Mouse (Mus musculus): ENCODE results near the gene Acot7. TPM values are rescaled to one million over a fixed set of nuclear protein-coding genes. Genes with fewer than 3 reads are reported as not detected.

The Acot7 gene
- total RNA-seq, 2 experiments from 2014 or later, result 89.5 to 134 TPM

DNA sequence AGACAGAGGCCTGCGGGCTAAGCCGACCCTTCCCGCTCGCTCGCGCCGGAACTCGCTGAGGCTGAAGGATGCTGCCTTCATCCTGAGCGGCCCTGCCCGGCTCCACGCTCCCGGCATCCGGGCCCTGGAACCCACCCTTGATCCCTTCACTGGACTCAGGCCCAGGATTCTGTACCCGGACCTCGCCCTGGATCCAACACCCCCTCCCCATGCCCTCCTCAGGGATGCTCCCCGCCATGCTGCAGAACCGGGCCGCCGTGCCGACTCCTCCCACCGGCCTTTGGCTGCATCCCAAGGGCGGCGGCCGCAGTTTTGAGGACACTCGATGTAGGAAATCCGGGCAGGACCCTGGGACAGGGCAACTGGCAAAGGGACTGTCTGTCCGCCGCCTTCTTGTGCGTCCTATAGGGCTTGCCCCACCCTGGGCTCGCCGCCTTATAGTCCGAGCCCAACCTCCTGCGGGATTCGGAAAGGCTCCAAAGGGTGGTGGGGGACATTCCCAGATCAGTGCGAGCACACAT, 470 bp downstream of the Acot7 start:
- ATAC-seq (replicated peaks; ENCODE audit: poor library complexity, severe bottlenecking), result peak; percentile 6

DNA sequence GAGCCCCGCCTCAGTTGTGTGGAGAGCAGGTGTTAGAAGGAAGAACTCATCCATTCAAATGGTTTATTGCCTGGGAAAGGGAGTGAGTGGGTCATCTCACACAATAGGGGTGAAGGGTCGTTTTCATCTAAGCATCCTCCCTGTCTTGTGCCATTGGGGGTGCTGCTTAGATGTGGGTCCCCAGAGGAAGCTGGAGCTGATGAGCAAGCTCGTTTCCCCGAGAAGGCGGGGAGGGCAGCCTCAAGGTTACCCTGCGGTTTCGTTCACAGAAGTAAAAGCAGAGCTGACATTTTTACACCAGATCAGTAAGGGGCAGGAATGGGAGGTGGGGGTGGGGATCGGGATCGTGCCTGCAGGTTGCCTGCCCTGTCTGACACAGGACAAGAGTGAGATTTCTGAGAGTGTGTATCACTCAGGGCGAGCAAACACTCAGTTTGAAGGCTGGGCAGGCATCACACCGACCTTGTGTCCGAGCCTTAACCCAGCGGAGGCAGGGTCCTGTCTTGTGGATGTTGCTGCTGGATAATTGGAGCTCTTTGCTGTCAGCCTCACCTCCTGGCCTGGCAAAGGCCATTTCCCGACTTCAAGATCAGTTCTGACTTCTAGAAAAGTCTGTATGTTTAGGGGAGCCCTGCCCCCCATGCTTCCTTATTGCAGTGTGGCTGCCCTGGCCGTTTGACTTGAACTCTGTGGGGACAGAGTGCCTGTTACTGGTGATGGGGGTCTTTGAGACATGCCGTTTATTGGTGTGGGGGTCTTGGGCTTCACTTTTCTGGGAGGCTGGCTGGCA, 1.2 kb downstream of the Acot7 start:
- ATAC-seq (replicated peaks; ENCODE audit: poor library complexity, severe bottlenecking), result peak; percentile 6; the same call in 1 of the 2 replicates

DNA sequence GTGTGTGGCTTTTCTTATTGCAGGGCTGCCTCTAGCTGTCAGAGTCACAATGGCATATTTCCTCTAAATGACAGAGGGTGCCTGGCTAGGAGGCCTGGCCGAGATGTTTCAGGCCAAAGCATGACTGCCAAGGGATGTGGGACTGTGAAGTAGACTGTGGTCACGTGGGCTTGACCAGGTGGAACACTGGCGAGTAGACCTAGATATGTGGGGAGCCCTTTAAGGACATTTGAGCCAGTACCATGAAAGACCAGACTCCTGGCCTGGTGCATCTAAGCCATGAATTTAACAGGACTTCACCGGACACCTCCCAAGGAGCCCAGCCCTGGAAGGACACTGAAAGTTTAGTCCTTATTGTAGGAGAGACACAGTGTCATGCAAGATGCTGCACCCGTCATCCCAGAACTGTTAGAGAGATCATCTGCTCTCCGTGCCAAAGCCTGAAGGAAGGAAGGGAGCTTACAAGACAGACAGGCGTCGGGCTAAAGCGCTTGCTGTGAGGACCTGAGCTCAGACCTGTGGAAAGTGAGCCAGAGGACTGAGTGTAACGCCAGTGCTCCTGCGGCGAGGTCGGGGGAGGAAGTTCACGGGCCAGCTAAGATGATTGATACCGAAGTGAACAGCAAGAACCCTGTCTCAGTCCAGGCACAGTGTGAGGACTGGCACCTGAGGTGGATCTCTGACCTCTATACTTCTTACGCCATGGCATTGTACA, 2.2 kb downstream of the Acot7 start:
- ATAC-seq (replicated peaks; ENCODE audit: poor library complexity, severe bottlenecking), result no peak

DNA sequence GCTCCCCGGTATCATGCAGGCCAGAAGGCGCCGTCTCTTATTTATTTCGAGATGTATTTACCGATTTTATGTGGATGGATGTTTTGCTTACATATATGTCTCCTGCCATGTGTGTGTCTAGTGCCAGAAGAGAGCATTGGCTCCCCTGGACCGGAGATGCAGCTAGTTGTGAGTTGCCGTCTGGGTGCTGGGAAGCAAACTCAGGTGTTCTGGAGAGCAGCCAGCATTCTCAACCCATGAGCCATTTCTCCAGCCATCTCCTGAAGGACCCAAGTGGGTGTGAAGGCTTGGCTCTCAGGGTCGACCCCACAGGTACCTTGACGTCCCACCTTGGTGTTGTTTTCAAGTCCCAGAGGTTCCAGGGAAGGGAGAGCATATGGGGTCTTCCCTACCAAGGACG, 4.3 kb downstream of the Acot7 start:
- ATAC-seq (replicated peaks; ENCODE audit: poor library complexity, severe bottlenecking), result no peak

DNA sequence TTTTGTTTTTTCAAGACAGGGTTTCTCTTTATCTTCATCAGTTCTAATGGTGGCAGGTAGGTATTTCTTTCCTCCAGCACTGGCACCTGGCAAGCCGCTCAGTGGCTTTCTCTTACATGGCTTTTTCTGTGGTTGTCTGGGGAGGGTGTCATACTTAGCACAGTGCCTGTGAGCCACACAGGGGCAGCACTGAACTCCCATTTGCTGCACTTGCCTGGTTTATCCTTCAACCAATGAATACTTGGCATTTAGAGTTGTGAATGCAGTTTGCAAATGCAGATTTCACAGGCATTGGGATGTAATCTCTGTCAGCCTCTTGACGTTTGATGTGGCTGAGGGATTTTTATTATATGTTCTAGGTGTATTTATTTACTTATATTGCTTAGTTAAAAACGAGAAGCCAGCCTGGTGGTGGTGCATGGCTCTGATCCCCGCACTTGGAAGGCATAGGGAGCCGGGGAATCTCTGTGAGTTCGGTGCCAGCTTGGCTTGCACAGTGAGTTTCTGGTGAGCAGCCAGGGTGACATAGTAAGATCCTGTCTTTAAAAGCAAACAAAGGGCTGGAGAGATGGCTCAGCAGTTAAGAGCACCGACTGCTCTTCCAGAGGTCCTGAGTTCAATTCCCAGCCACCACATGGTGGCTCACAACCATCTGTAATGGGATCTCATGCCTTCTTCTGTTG, 6.6 kb downstream of the Acot7 start:
- ATAC-seq (replicated peaks; ENCODE audit: poor library complexity, severe bottlenecking), result no peak

DNA sequence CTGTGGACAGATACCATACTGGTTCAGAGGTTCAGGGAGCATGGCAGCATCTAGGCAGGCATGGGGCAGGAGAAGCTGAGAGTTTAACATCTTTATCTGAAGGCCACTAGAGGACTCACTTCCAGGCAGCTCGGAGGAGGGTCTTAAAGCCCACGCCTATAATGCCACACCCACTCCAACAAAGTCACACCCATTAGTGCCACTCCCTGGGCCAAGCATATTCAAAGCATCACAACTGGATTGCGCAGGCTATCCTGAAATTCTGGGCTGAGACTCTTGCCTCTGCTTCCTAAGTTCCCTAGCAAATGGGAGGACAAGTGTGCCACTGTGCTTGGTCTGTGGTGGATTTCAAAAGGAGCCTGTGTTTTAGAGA, 7.2 kb downstream of the Acot7 start:
- ATAC-seq (replicated peaks; ENCODE audit: poor library complexity, severe bottlenecking), result peak; percentile 57

DNA sequence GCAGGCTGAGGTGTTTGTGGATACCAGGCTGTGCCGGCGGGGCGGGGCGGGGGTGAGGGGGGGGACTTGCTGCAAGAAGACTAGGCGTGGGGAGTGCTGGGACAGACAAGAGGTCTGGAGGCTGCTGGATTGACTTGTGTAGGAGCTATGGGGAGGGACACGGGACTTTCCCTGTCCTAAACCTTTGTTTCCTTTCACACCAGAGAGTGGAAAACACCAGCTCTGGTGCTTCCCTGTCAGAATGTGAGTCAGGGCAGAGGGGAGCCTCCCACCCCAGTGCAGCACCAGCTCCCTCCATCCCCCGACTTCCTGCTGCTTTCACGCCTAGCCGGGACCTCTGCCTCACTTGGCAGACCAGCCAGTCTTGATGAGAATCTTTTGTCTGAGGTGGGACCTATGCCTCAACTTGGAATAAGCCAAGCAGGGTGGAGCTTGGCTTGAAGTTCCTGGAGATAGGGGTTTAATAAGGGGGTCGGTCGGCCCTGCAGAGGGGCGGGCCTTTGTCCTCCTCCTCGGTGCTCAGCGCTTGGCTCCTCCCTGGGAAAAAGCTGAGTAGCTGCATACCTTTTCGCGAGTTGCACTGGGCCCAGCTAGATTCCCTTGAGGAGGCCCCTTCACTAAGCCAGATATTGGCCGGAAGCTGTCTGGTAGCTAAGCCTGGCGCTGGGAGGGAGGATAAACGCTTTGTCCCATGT, 7.7 kb downstream of the Acot7 start:
- ATAC-seq (replicated peaks; ENCODE audit: poor library complexity, severe bottlenecking), result peak; percentile 16

DNA sequence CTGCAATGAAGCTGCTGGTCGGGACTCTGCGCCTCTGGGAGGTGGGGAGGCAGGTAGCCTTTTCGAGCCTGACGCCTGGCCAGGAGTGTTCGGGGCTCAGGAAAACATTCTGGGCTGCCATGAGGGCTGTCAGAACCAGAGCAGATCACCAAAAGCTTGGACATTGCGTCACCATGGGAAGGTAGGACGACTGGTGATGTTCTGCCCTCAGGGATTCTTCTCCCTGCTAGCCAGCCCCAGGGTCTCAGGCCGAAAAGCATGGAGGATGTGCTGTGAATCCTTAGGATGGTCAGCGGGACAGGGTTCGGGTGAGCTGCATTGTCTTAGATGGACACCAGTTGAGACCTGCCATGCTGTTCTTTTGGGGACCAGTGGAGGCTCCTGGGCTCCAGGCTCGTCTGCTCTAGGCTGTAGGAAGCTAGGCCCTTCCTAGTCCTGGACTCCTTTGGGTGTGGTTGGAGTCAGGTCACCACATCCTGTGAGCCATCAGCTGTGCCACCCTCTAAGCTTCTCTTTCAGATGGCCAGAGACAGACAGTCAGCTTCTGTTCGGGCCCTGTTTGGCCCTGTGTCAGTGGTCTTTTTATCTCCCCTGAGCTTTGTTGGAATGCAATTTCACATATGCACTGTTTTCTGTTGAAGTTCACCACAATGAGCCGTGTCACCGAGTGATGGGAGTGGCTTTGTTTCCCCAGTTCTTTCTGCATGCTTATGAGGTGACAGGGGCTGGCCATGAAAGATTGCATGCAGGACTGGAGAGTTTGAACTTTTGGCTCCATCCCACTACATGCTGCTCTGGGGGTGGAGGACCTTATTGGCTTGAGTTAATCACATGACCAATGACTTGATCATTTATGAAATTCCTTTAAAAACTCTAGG, 8.5 kb downstream of the Acot7 start:
- ATAC-seq (replicated peaks; ENCODE audit: poor library complexity, severe bottlenecking), result peak; percentile 48

DNA sequence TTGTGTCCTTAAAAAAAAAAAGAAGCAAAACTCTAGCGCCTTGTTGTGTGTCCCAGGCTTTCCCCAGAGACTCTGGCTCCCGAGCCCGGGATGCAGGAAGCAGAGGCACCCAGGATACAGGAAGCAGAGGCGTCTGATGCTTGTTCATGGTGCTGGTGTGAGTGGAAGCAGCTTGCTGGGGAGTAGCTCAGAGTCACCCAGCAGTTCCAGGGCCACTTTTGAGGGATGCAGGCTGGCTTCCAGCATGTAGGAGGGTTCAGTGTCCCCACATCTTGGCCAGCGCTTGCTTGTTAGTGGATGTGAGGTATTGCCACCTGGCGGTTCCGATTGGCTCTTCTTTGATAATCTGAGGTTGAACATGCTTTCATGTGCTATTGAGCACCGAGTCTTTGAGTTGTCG, 9.2 kb downstream of the Acot7 start:
- ATAC-seq (replicated peaks; ENCODE audit: poor library complexity, severe bottlenecking), result no peak

DNA sequence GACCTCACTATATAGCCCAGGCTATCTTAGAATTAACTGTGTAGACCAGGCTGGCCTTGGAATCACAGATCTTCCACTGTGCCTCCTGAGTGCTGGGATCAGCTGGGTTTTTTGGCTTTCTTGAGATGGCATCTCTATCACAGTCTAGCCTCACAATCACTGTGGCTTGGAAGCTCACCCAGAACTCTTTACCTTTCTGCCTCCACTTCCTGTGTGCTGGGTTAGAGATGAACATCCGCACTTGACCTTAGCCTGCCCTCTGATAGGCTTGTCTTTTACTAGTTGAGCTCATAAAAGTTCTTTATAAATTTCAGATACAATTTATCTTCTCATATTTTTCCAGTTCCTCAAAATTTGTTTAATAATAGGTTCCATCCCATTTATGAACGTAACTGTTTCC, 10.7 kb downstream of the Acot7 start:
- no peak for ATAC-seq (replicated peaks; ENCODE audit: poor library complexity, severe bottlenecking)

DNA sequence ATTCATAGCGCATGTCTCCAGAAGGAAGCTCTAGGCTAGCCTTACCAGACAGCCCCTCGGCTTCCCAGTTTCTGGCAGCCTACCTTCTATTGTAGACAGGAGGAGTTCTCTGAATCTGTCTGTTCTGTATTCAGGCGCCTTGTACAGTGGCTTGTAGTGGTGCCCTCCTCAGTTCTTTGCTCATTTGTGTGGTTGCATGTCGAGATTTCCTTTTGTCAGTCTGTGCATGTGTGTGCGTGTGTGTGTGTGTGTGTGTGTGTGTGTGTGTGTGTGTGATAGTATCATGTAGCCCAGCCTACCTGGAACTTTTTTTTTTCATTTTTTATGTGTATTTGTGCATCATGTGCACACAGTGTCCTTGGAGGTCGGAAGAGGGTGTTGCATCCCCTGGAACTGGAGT, 11.1 kb downstream of the Acot7 start:
- ATAC-seq (replicated peaks; ENCODE audit: poor library complexity, severe bottlenecking), result no peak

DNA sequence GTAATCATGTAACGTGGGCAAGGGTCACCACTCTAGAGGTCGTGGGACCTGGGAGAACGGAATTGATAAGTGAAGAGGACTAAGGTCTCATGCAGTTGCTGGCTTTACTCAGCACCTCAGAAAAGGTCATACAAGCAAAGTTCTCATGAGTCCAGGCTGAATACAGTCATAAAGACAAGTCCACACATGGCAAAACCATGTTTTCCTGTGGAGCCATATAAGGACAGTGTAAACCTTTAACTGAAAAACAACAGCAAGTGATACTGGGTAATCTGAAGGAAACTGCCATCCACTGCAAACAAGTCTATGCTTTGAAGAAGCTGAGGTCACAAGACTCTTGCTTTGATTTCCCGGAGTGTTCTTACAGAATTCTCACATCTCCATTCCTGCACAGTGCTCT, 11.8 kb downstream of the Acot7 start:
- peak; percentile 9; the same call in 1 of the 2 replicates for ATAC-seq (replicated peaks; ENCODE audit: poor library complexity, severe bottlenecking)

DNA sequence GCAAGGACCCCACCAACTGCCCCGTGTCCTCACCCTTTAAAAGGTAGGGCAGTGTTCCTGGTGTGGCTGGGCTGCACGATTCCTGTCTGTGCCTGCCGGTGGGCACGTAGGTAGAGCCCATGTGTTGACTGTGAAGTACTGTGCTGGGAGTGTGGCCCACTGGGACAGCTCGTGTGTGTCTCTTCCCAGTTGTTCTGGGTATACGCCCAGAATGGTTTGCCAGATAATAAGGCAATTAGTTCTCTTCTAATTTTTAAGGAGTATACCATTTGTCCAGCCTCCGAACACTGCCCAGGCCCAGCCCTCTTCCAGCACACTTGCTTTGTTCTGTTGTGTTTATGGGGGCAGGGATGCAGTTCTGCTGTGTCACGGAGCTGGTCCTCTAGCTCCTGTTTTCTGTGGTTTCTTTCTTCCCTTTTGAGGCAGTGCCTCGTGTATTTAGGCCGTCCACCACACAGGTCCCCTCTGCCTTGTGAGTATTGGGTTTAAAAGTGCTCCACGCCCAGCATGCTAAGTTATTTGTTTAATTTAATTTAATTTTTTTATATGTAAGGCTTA, 12.2 kb downstream of the Acot7 start:
- peak; percentile 65 for ATAC-seq (replicated peaks; ENCODE audit: poor library complexity, severe bottlenecking)

DNA sequence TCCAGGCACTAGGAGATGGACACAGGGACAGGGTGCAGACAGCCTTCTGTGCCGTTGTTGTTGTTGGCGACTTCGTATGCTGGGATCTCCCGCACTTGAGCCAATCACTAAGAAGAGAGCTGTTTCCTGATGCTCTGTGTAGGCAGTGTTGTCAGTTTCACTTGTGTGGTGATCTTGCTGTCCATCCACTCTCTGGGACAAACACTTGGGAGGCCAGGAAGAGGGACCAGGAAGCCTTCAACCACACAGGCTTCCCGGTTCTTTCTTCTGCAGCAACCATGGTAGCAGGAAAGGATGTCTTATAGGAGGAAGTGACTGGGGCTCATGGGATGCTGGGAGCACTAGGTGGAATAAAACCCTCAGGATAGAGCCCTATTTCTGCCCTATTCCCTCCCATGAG, 12.8 kb downstream of the Acot7 start:
- ATAC-seq (replicated peaks; ENCODE audit: poor library complexity, severe bottlenecking), result peak; percentile 15

DNA sequence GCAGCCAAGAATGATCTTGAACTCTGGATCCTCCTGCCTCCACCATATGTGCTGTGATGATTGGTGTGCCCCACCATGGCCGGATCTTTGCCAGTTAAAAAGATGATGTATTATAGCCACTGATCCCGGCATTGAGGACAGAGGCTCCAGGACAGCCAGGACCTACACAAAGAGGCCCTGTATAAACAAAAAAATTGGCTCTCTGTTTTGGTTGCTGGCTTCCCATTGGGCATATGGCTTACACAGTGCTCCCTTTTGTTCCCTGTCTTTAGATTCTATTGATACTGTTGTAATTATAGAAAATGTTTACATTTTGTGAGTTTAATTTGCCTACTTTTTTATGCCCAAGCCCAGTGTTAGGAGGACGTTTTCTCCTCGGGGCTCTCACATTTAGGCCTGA, 14.6 kb downstream of the Acot7 start:
- ATAC-seq (replicated peaks; ENCODE audit: poor library complexity, severe bottlenecking), result no peak

DNA sequence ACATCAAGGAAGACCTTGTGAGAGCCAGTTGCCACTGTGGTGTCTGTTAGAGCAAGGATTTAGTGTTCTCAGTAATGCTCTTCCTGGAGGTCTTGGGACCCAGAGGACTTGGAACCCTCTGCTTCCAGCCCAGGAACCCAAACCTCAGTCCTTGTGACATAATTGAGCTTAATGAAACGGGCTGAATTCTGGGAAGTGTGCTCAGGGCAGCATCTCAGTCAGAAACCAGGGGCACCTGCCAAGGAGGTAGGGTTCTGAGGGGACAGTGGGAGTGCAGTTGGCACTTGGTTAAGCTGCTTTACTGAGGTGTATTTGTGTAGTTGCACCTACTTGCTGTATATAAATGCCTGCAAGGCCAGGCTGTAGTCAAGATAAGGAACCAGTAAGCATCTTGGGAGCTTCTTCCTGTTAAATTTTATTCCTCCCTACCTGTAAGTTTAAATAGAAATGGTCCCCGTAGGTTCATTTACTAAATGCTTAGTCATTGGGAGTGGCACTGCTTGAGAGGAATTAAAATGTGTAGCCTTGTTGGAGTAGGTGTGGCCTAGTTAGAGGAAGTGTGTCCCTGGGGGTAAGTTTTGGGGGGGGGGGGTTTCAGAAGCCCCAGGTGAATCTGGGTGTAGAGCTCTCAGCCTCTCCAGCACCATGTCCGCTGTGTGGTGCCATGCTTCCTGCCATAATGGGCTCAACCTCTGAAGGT, 16.7 kb downstream of the Acot7 start:
- ATAC-seq (replicated peaks; ENCODE audit: poor library complexity, severe bottlenecking), result no peak

DNA sequence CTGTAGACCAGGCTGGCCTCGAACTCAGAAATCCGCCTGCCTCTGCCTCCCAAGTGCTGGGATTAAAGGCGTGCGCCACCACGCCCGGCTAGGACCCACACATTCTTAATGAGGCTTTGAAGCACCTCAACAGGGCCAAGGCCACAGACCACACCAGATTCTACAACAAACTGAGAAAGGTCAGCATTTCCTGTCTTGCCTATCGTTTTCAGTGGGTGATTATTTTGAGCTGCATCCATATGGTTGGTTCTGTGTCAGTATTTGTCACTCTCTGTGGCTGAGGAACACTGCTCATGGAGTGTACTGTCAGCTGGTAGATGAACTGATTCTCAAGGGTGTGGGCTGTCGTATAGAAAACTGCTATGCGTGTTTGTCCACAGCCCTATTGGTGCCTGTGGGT, 18.3 kb downstream of the Acot7 start:
- ATAC-seq (replicated peaks; ENCODE audit: poor library complexity, severe bottlenecking), result no peak

DNA sequence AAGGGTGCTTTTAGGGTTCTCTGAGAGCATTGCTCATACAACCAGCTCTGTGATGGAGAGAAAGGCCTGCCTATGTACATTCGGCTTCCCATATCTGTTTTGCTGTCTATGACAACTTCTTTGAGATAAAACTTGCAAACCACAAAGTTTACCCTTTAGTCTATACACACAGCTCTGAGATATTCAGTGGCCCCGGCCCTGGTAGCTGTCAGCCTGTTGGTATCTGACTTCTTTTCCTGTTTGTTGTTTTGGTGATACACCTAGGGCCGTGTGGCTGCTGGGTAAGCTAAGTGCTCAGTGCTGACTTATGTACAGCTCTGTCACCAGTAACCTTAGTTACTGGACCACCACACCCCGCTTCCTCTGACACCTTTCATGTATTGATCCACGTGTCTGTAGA, 19.6 kb downstream of the Acot7 start:
- no peak for ATAC-seq (replicated peaks; ENCODE audit: poor library complexity, severe bottlenecking)

DNA sequence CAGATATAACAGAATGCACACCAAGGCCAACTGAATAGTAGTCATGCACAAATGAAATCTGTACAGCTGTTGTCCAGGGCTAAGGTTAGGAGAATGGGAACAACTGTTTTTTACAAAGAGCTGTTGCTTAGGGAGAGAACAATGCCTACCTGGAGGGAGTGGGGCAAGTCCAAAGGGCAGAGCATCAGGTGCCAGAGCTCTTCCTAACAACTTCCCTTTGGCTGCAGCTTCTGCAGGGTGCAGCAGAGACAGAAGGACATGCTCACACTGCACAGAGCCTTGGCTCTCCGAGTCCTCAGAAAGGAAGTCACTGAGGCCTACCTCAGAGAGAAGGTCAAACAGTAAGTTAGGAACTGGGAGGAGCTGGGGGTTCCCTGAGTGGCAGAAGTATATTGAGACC, 21.7 kb downstream of the Acot7 start:
- no peak; the same call in 1 of the 2 replicates for ATAC-seq (replicated peaks; ENCODE audit: poor library complexity, severe bottlenecking)

Measured in granulocyte monocyte progenitor cell, adult 5-6 weeks (primary cell).